Mouse (Mus musculus) ovary, adult 18-20 months (tissue): ENCODE results near the gene Stau1.

Experiments used
- DNase-seq: peaks from one replicate; pipeline ENCODE4 v3.0.0; 2022; ENCODE audit warnings: low spot score, mixed read lengths

Gene Stau1

GRCm38 (mm10) chr2:166909729-166910128, 86.4 kb downstream of the Stau1 start:
- no peak for DNase-seq

DNA sequence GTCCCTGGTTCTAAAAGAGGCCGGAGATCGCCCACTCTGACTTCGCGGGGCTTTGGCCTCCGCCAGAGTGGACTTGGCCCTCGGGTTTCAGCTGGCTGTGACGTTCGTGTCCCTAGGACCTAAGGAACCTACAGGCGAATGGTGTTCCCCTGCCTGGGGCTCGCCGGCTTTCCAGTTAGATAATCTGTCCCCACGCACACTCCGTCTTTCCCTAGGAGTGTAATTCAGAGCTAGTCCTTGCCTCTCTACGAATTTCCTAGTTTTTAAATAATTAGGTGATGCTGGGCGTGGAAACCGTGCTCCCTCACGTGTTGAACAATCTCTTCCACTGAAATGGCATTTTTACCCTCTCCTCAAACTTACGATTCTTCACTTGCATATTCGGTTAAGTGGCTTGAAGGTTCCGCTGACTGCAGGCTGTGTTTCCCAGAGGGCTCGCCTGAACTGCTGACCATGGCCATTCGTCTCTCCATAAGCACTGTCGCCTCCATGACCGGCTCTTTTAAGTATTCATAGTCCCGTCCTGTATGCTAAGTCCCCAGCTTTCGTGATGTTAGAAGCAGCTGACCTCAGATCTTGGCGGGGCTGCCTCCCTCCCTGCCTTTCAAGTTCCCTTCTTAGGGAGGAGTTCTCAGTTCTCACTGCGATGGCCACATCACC, 89.4 kb downstream of the Stau1 start:
- DNase-seq: no peak

- DNase-seq: peak; percentile 93
These were observed 90.2 kb downstream of the Stau1 start, which contains the start of gene Cse1l for GRCm38 (mm10) chr2:166905711-166906522. Cse1l (plus strand) TSS chr2:166906040.

DNA sequence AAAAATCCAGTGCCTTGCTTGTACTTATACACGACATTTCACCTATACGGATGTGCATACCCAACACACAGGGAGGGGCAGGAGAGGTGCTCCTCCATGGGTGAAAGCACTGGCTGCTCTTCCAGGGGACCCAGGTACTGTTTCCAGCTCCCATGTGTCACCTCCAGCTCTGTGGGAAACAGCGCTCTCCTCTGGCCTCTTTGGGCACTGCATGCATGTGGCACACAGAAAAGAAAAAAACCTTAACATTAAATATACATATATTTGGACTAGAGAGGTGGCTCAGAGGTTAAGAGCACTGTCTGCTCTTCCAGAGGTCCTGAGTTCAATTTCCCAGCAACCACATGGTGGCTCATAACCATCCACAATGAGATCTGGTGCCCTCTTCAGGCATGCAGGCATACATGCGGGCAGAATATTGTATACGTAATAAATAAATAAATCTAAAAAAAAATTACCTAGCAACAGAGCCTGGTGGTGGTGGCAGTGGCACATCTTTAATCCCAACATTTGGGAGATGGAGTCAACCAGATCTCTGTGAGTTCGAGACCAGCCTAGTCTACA, 92.3 kb downstream of the Stau1 start:
- DNase-seq: no peak

DNA sequence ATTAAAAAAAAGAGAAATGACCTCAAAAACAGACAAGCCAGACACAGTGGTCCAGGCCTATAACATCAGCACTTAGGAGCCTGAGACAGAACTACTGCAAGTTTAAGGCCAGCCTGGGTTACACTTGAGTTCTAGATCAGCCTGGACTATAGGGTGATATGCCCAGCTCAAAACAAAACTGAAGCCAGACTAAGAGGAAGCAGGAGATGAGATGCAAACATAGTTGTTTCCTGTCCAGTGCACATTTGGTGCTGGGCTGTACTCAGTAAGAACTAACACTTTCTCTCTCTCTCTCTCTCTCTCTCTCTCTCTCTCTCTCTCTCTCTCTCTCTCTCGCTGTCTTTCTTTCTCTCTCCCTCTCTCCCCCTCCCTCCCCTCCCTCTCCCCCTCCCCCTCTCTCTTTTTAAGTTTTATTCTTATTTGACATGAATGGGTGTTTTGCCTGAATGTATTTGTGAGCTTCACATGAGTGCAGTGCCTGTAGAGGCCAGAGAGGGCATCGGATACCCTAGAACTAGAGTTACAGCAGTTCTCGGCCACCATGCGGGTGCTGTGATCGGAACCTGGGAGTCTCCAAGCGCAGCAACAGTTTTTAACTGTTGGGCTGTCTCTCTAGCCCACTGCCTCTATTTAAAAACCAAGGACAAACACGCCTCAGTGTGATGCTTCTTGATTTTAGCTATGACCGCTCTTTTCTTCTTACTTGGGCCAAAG, 95.2 kb downstream of the Stau1 start:
- DNase-seq: no peak

- no peak for DNase-seq
These were observed 96.4 kb downstream of the Stau1 start for GRCm38 (mm10) chr2:166899746-166900145.

GRCm38 (mm10) chr2:166899161-166899560, 96.9 kb downstream of the Stau1 start:
- no peak for DNase-seq
